Mouse (Mus musculus): ENCODE measurements around the gene Ctnnbl1. TPM values are rescaled to one million over a fixed set of nuclear protein-coding genes. Genes with fewer than 3 reads are reported as not detected.

Ctnnbl1 gene
- total and polyA plus RNA-seq, 3 experiments, result 46.0 to 57.2 (median 48.6) TPM

DNA sequence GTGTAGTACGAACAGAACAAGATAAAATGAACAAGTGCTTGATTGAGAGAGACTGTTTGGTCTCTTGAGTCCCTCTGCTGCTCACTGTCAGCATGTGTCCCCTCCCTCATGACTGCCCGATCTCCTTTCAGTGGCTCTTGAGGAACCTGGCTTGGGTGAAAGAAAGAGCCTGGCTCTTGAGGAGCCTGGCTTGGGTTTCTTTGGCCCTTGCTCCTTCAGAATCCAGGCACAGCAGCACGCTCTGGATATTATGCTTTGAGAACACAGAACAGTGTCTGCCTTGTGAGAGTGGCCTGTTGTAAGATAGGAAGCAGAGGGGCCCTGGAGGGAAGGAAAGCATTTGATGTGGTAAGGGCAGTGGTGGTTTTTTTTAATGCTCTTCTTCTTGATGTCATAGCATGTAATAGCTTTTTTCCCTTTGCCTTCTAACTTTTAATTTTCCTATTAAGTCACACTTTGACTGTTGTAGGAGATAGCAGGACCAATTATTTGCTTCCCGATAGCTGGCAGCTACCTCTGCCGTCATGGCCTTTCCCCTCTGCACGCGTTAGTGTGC is 71.2 kb downstream of the Ctnnbl1 start:
- H3K9me3 ChIP-seq (replicated peaks; ENCODE audit: low read length), result no peaks in the 10 kb centered on the region
- no peaks in the 10 kb centered on the region for H3K27me3 ChIP-seq (replicated peaks)
- no peak overlapping the region for H3K27ac ChIP-seq (ENCODE audit: insufficient read depth, low read depth)
- in situ Hi-C loops (cut with MboI; ENCODE audit: low pct_ligation_motif_present, low pct_unique_long_range_greater_than_20kb, low sequenced_read_pairs), result no loop called here
- no peak overlapping the region for H3K4me2 ChIP-seq (ENCODE audit: insufficient read depth, low read depth, poor library complexity, severe bottlenecking)
- H3K36me3 ChIP-seq (replicated peaks in 1 of 2; ENCODE audit: control insufficient read depth in 1 of 2, insufficient read depth in 1 of 2, low read length in 1 of 2), result peaks cover 25 to 44% of the 10 kb centered on the region in 2 experiments
- dilution Hi-C loops (cut with MboI; ENCODE audit: extremely low pct_ligation_motif_present, extremely low pct_unique_long_range_greater_than_20kb, low sequenced_read_pairs), result no loop called here
- H3K4me3 ChIP-seq (replicated peaks in 1 of 3; ENCODE audit: low read depth in 2 of 3, low read length in 2 of 3, poor library complexity in 1 of 3), result no peak overlapping the region
- peak; percentile 17 for DNase-seq (ENCODE audit: extremely low read depth)
- H3K9ac ChIP-seq (ENCODE audit: insufficient read depth, low read depth), result no peak overlapping the region
- H3K79me2 ChIP-seq (replicated peaks; ENCODE audit: control insufficient read depth, extremely low read depth, insufficient read depth, poor library complexity, severe bottlenecking), result no peaks in the 10 kb centered on the region
- no peak for TF ChIP-seq MEF2A (IDR thresholded peaks at IDR 0.05; ENCODE audit: borderline replicate concordance, low read depth, low read length)
- TF ChIP-seq CTCF (conservative IDR thresholded peaks at IDR 0.05 in 1 of 2, IDR thresholded peaks at IDR 0.05 in 1 of 2; ENCODE audit: low read depth in 2 of 2, low read length in 2 of 2), result no peak
- TF ChIP-seq ZC3H11A (IDR thresholded peaks at IDR 0.05; ENCODE audit: low read depth, low read length), result no peak
- no peak for TF ChIP-seq RCOR1 (conservative IDR thresholded peaks at IDR 0.05; ENCODE audit: low read depth, low read length)
- no peak for TF ChIP-seq ETS1 (conservative IDR thresholded peaks at IDR 0.05; ENCODE audit: low read depth, low read length)
- TF ChIP-seq MAZ (IDR thresholded peaks at IDR 0.05; ENCODE audit: low read depth, low read length), result no peak
- TF ChIP-seq MXI1 (IDR thresholded peaks at IDR 0.05; ENCODE audit: low read depth, low read length), result no peak
- TF ChIP-seq GABPA (IDR thresholded peaks at IDR 0.05; ENCODE audit: insufficient replicate concordance, low read depth, low read length), result no peak
- no peak for TF ChIP-seq SMC3 (IDR thresholded peaks at IDR 0.05; ENCODE audit: low read depth, low read length)
- TF ChIP-seq ELF1 (IDR thresholded peaks at IDR 0.05; ENCODE audit: low read depth, low read length), result no peak
- no peak for TF ChIP-seq MAFK (IDR thresholded peaks at IDR 0.05; ENCODE audit: insufficient replicate concordance, low read length)
- TF ChIP-seq E2F4 (IDR thresholded peaks at IDR 0.05; ENCODE audit: insufficient replicate concordance, low read depth, low read length), result no peak
- TF ChIP-seq SIN3A (IDR thresholded peaks at IDR 0.05; ENCODE audit: low read length), result no peak
- no peak for TF ChIP-seq JUN (IDR thresholded peaks at IDR 0.05; ENCODE audit: insufficient read depth, low read depth, low read length)
- TF ChIP-seq HCFC1 (IDR thresholded peaks at IDR 0.05; ENCODE audit: low read depth, low read length), result no peak
- TF ChIP-seq MYC (IDR thresholded peaks at IDR 0.05; ENCODE audit: low read depth, low read length), result no peak
- peaks cover 8 to 54% of the 10 kb centered on the region in 2 experiments for H3K4me1 ChIP-seq (ENCODE audit: control insufficient read depth in 1 of 2, insufficient read depth in 2 of 2)

DNA sequence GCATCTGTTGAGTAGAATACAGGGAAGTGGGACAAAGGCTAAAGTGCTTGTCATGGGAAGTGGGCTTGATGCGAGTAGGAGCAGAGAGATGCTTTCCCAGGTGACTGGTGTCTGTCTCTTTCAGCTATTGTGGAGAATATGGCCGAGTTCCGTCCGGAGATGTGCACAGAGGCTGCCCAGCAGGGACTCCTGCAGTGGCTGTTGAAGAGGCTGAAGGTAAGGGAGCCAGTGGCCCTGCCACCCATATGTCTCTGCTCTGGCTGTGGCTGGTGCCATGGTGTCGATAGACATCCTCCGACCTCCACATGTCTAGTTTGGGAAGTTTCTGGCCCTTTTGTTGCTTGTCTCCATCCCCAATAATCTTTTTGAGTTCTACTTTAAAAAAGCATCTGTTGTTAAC is 72.1 kb downstream of the Ctnnbl1 start:
- H3K9ac ChIP-seq (ENCODE audit: insufficient read depth, low read depth), result no peak overlapping the region
- peaks cover 8 to 55% of the 10 kb centered on the region in 2 experiments for H3K4me1 ChIP-seq (ENCODE audit: control insufficient read depth in 1 of 2, insufficient read depth in 2 of 2)
- H3K36me3 ChIP-seq (replicated peaks in 1 of 2; ENCODE audit: control insufficient read depth in 1 of 2, insufficient read depth in 1 of 2, low read length in 1 of 2), result peaks cover 25 to 48% of the 10 kb centered on the region in 2 experiments
- no peaks in the 10 kb centered on the region for H3K79me2 ChIP-seq (replicated peaks; ENCODE audit: control insufficient read depth, extremely low read depth, insufficient read depth, poor library complexity, severe bottlenecking)
- no peaks in the 10 kb centered on the region for H3K9me3 ChIP-seq (replicated peaks; ENCODE audit: low read length)
- H3K4me2 ChIP-seq (ENCODE audit: insufficient read depth, low read depth, poor library complexity, severe bottlenecking), result no peak overlapping the region
- no peak overlapping the region for H3K27ac ChIP-seq (ENCODE audit: insufficient read depth, low read depth)
- DNase-seq (ENCODE audit: extremely low read depth), result no peak
- no peak for TF ChIP-seq UBTF (IDR thresholded peaks at IDR 0.05; ENCODE audit: low read depth, low read length)
- TF ChIP-seq HCFC1 (IDR thresholded peaks at IDR 0.05; ENCODE audit: low read depth, low read length), result no peak
- TF ChIP-seq POLR2AphosphoS2 (IDR thresholded peaks at IDR 0.05; ENCODE audit: low read depth, low read length), result no peak
- no peak for TF ChIP-seq CTCF (conservative IDR thresholded peaks at IDR 0.05 in 1 of 2, IDR thresholded peaks at IDR 0.05 in 1 of 2; ENCODE audit: low read depth in 2 of 2, low read length in 2 of 2)
- TF ChIP-seq SMC3 (IDR thresholded peaks at IDR 0.05; ENCODE audit: low read depth, low read length), result no peak
- no peak for TF ChIP-seq MYC (IDR thresholded peaks at IDR 0.05; ENCODE audit: low read depth, low read length)
- no peak for TF ChIP-seq MAX (IDR thresholded peaks at IDR 0.05; ENCODE audit: low read length)
- no peak for TF ChIP-seq USF1 (IDR thresholded peaks at IDR 0.05; ENCODE audit: low read depth, low read length)
- TF ChIP-seq MAZ (IDR thresholded peaks at IDR 0.05; ENCODE audit: low read depth, low read length), result no peak
- dilution Hi-C loops (cut with MboI; ENCODE audit: extremely low pct_ligation_motif_present, extremely low pct_unique_long_range_greater_than_20kb, low sequenced_read_pairs), result no loop called here
- H3K4me3 ChIP-seq (replicated peaks in 1 of 3; ENCODE audit: low read depth in 2 of 3, low read length in 2 of 3, poor library complexity in 1 of 3), result no peak overlapping the region
- in situ Hi-C loops (cut with MboI; ENCODE audit: low pct_ligation_motif_present, low pct_unique_long_range_greater_than_20kb, low sequenced_read_pairs), result no loop called here
- H3K27me3 ChIP-seq (replicated peaks), result no peaks in the 10 kb centered on the region
